Mouse (Mus musculus): Measurements from ENCODE around the gene Ubxn2a. TPM values are rescaled to one million over a fixed set of nuclear protein-coding genes. Genes with fewer than 3 reads are reported as not detected.
A peak's percentile ranks its signal among the peaks of the same experiment; 100 is the strongest.

Gene Ubxn2a
- total and polyA plus RNA-seq, 3 experiments = 22.6 to 75.5 (median 58.3) TPM

DNA sequence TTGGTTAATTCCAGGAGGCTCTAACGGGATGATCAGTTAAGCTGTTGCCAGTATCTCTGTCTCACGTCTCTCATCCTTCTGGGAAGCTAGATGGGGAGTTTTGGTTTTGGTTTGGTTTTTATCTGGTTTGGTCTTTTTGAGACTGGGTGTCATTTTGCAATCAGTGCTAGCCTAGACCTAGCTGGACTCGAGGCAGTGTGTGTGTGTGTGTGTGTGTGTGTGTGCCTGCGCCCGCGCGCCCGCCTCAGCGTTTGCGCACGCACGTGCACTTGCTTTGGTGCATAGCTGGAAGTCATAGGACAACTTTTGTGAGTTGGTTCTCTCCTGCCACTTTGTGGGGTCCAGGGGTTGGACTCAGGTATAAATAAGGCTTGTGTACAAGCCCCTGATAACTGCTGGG lies 63.8 kb downstream of the Ubxn2a start:
- no peaks in the 10 kb centered on the region for H3K9me3 ChIP-seq (replicated peaks)
- 0 out of 2 replicates have a peak, but pooled peaks have one; percentile 18 for ATAC-seq (ENCODE audit: extremely low read depth, insufficient number of reproducible peaks, low FRiP score, poor library complexity, severe bottlenecking)
- no peak for DNase-seq (ENCODE audit: low spot score)
- no peak for TF ChIP-seq GATA1 (IDR thresholded peaks at IDR 0.05; ENCODE audit: borderline replicate concordance, low read length)
- no peak for TF ChIP-seq TAL1 (conservative IDR thresholded peaks at IDR 0.05; ENCODE audit: low read depth, low read length)
- TF ChIP-seq GATA2 (IDR thresholded peaks at IDR 0.05; ENCODE audit: borderline replicate concordance, low read depth, low read length) = no peak
- no peak for TF ChIP-seq POLR2AphosphoS5 (IDR thresholded peaks at IDR 0.05; ENCODE audit: insufficient replicate concordance, low read depth, low read length)
- TF ChIP-seq CTCF (IDR thresholded peaks at IDR 0.05; ENCODE audit: low read depth, low read length) = no peak
- peak overlapping the region; percentile 75 for H3K4me3 ChIP-seq (ENCODE audit: low read depth, low read length)
- no peaks in the 10 kb centered on the region for H3K27me3 ChIP-seq (ENCODE audit: insufficient read depth, low read length)
- peaks cover 27% of the 10 kb centered on the region for H3K36me3 ChIP-seq (replicated peaks)
- peaks cover 46% of the 10 kb centered on the region for H3K4me1 ChIP-seq (ENCODE audit: insufficient read depth, low read depth, low read length)

DNA sequence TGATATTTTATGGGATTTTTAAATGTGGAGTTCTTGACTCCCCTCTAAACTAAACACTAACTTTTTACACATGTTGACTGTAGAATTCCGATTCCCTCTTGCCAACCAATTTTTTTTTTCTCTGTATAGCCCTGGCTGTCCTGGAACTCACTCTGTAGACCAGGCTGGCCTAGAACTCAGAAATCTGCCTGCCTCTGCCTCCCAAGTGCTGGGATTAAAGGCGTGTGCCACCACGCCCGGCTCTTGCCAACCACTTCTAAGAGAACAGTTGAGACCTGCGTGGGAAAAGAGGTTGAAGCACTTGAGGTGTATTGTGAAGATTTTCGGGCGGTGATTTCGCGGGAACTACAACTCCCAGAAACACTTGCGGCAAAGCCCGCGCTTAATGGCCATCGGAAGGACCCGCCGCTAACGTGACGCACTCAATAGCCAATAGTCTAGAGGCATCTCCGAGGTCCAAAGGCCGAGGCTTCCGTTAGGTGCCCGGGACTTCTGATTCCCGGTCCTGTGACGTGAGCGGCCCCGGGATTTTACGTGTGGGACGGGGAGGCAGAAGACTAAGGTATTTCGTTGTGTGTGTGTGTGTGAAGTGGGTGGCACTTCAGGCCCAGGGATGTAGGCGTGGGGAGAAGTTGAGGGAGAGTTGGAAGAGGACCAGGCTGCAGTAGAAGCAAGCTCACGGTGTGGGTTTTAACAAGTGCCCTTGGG lies 64.5 kb downstream of the Ubxn2a start, which contains the start of gene Wdcp:
Wdcp (plus strand) TSS at position 414 of the 708 bp plus-strand sequence.
- DNase-seq (ENCODE audit: low spot score) (peak; percentile 88), ATAC-seq (ENCODE audit: extremely low read depth, insufficient number of reproducible peaks, low FRiP score, poor library complexity, severe bottlenecking) (peak; percentile 96)
- TF ChIP-seq GATA1 (IDR thresholded peaks at IDR 0.05; ENCODE audit: borderline replicate concordance, low read length) (no peak), TAL1 (conservative IDR thresholded peaks at IDR 0.05; ENCODE audit: low read depth, low read length) (no peak), POLR2AphosphoS5 (IDR thresholded peaks at IDR 0.05; ENCODE audit: insufficient replicate concordance, low read depth, low read length) (no peak), CTCF (IDR thresholded peaks at IDR 0.05; ENCODE audit: low read depth, low read length) (no peak), GATA2 (IDR thresholded peaks at IDR 0.05; ENCODE audit: borderline replicate concordance, low read depth, low read length) (no peak)
- peak within 1 kb of the TSS; percentile 82 for H3K4me3 ChIP-seq (ENCODE audit: low read depth, low read length)
- peaks cover 46% of the 10 kb centered on the region for H3K4me1 ChIP-seq (ENCODE audit: insufficient read depth, low read depth, low read length)
- no peaks in the 10 kb centered on the region for H3K9me3 ChIP-seq (replicated peaks)
- H3K36me3 ChIP-seq (replicated peaks) = peaks cover 22% of the 10 kb centered on the region
- H3K27me3 ChIP-seq (ENCODE audit: insufficient read depth, low read length) = no peaks in the 10 kb centered on the region

- DNase-seq (ENCODE audit: low spot score) (no peak), ATAC-seq (ENCODE audit: extremely low read depth, insufficient number of reproducible peaks, low FRiP score, poor library complexity, severe bottlenecking) (no peak)
- peaks cover 26% of the 10 kb centered on the region for H3K36me3 ChIP-seq (replicated peaks)
- H3K9me3 ChIP-seq (replicated peaks) = no peaks in the 10 kb centered on the region
- TF ChIP-seq GATA1 (IDR thresholded peaks at IDR 0.05; ENCODE audit: borderline replicate concordance, low read length) (no peak), TAL1 (conservative IDR thresholded peaks at IDR 0.05; ENCODE audit: low read depth, low read length) (no peak)
- peaks cover 46% of the 10 kb centered on the region for H3K4me1 ChIP-seq (ENCODE audit: insufficient read depth, low read depth, low read length)
- 0 out of 2 replicates have a peak overlapping the region, but pooled peaks have one; percentile 82 for H3K4me3 ChIP-seq (ENCODE audit: low read depth, low read length)
- H3K27me3 ChIP-seq (ENCODE audit: insufficient read depth, low read length) = no peaks in the 10 kb centered on the region
Measured at GRCm38 (mm10) chr12:4842456-4842855, 65.0 kb downstream of the Ubxn2a start.

GRCm38 (mm10) chr12:4841392-4841887 lies 66.1 kb downstream of the Ubxn2a start, which contains the start of gene Fkbp1b:
Gene Fkbp1b, minus strand, starts transcription at chr12:4841591.
- Histone ChIP-seq H3K36me3 (replicated peaks) (peaks cover 28% of the 10 kb centered on the region), H3K4me1 (ENCODE audit: insufficient read depth, low read depth, low read length) (peaks cover 44% of the 10 kb centered on the region), H3K9me3 (replicated peaks) (no peaks in the 10 kb centered on the region), H3K4me3 (ENCODE audit: low read depth, low read length) (peak within 1 kb of the TSS; percentile 82), H3K27me3 (ENCODE audit: insufficient read depth, low read length) (no peaks in the 10 kb centered on the region)
- no peak for TF ChIP-seq CTCF (IDR thresholded peaks at IDR 0.05; ENCODE audit: low read depth, low read length)
- TF ChIP-seq GATA1 (IDR thresholded peaks at IDR 0.05; ENCODE audit: borderline replicate concordance, low read length) = no peak
- TF ChIP-seq GATA2 (IDR thresholded peaks at IDR 0.05; ENCODE audit: borderline replicate concordance, low read depth, low read length) = no peak
- TF ChIP-seq TAL1 (conservative IDR thresholded peaks at IDR 0.05; ENCODE audit: low read depth, low read length) = no peak
- TF ChIP-seq POLR2AphosphoS5 (IDR thresholded peaks at IDR 0.05; ENCODE audit: insufficient replicate concordance, low read depth, low read length) = no peak
- DNase-seq (ENCODE audit: low spot score) (peak; percentile 84), ATAC-seq (ENCODE audit: extremely low read depth, insufficient number of reproducible peaks, low FRiP score, poor library complexity, severe bottlenecking) (peak; percentile 30; the same call in 1 of the 2 replicates)

DNA sequence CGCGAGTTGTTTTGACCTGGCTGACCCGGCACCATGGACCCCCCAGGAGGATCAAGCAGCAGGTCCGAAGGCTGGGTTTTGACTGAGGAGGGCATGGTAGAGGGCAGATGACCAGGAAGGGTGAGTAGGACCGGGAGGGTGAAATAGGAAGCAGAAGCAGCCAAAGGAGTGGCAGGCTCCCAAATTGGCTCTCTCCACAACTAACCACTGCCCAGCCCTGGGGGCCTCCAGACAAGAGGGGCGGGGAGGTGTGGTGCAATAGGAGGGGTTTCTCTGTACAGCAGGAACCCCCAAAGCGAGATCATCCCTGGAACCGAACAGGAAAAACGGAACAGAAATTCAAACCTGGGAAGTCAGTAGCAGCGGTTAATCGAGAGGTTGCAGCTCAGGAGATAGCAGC lies 66.8 kb downstream of the Ubxn2a start:
- no peaks in the 10 kb centered on the region for H3K27me3 ChIP-seq (ENCODE audit: insufficient read depth, low read length)
- no peaks in the 10 kb centered on the region for H3K9me3 ChIP-seq (replicated peaks)
- ATAC-seq (ENCODE audit: extremely low read depth, insufficient number of reproducible peaks, low FRiP score, poor library complexity, severe bottlenecking) (no peak), DNase-seq (ENCODE audit: low spot score) (no peak)
- H3K36me3 ChIP-seq (replicated peaks) = peaks cover 23% of the 10 kb centered on the region
- TF ChIP-seq GATA2 (IDR thresholded peaks at IDR 0.05; ENCODE audit: borderline replicate concordance, low read depth, low read length) = no peak
- TF ChIP-seq POLR2AphosphoS5 (IDR thresholded peaks at IDR 0.05; ENCODE audit: insufficient replicate concordance, low read depth, low read length) = no peak
- TF ChIP-seq TAL1 (conservative IDR thresholded peaks at IDR 0.05; ENCODE audit: low read depth, low read length) = no peak
- H3K4me1 ChIP-seq (ENCODE audit: insufficient read depth, low read depth, low read length) = peaks cover 44% of the 10 kb centered on the region
- H3K4me3 ChIP-seq (ENCODE audit: low read depth, low read length) = peak overlapping the region; percentile 82

DNA sequence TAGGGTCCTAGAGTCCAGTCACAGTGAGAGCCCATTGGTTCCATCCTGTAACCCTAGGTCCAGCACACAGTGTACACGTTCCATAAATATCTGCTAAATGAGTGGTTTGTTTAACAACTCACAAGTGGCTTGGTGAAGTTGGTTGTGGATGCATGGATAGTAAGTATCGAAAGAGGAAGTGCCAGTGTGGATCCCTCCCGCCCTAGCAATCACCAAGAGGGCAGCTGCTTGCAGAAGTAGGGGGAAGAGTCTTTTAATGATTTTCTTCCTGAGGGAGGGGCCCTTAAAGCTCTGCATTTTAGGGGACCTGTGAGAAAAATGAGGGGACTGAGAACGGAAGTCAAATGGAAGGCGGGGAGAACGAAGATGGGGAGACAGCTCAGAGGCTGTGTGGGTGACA lies 67.5 kb downstream of the Ubxn2a start:
- no peaks in the 10 kb centered on the region for H3K27me3 ChIP-seq (ENCODE audit: insufficient read depth, low read length)
- TF ChIP-seq TAL1 (conservative IDR thresholded peaks at IDR 0.05; ENCODE audit: low read depth, low read length) = no peak
- no peak for TF ChIP-seq GATA1 (IDR thresholded peaks at IDR 0.05; ENCODE audit: borderline replicate concordance, low read length)
- TF ChIP-seq POLR2AphosphoS5 (IDR thresholded peaks at IDR 0.05; ENCODE audit: insufficient replicate concordance, low read depth, low read length) = no peak
- no peak for TF ChIP-seq GATA2 (IDR thresholded peaks at IDR 0.05; ENCODE audit: borderline replicate concordance, low read depth, low read length)
- no peak for TF ChIP-seq CTCF (IDR thresholded peaks at IDR 0.05; ENCODE audit: low read depth, low read length)
- no peaks in the 10 kb centered on the region for H3K9me3 ChIP-seq (replicated peaks)
- peaks cover 44% of the 10 kb centered on the region for H3K4me1 ChIP-seq (ENCODE audit: insufficient read depth, low read depth, low read length)
- DNase-seq (ENCODE audit: low spot score) (peak; percentile 54), ATAC-seq (ENCODE audit: extremely low read depth, insufficient number of reproducible peaks, low FRiP score, poor library complexity, severe bottlenecking) (no peak; the same call in 1 of the 2 replicates)
- H3K4me3 ChIP-seq (ENCODE audit: low read depth, low read length) = peak overlapping the region; percentile 82; the same call in 1 of the 2 replicates
- H3K36me3 ChIP-seq (replicated peaks) = peaks cover 21% of the 10 kb centered on the region

All from G1E (cell line).